Mouse (Mus musculus) kidney, adult 9 months (tissue): ENCODE results near the gene Tmem98.

Source experiments
- DNase-seq: peaks from one replicate; pipeline ENCODE4 v3.0.0; 2022

Tmem98 gene

GRCm38 (mm10) chr11:80809993-80810821 is at the start of gene Tmem98:
Gene Tmem98 (plus strand): TSS chr11:80810175.
- DNase-seq = no peak

- no peak for DNase-seq
Measured at GRCm38 (mm10) chr11:80761285-80761974, 48.5 kb upstream of the Tmem98 start.

DNA sequence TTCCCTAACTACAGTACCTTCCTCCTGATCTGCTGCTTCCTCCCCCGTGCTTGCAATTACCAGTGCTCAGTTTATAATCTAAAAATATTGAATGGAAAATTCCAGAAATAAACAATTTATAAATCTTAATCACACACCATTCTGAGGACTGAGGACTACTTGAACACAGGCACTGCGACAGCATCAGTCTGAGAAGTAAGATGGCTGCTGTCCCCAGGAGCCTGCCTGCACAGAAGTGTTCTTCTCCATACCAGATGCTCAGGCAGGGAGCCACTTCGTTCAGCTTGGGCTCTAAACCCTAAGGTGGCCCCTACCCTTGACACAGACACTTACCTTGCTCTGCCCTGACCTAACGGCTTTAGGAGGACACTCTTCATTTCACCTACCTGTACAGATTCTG is 47.9 kb upstream of the Tmem98 start:
- DNase-seq = no peak

- no peak for DNase-seq
Measured at GRCm38 (mm10) chr11:80766068-80766467, 43.9 kb upstream of the Tmem98 start.

DNA sequence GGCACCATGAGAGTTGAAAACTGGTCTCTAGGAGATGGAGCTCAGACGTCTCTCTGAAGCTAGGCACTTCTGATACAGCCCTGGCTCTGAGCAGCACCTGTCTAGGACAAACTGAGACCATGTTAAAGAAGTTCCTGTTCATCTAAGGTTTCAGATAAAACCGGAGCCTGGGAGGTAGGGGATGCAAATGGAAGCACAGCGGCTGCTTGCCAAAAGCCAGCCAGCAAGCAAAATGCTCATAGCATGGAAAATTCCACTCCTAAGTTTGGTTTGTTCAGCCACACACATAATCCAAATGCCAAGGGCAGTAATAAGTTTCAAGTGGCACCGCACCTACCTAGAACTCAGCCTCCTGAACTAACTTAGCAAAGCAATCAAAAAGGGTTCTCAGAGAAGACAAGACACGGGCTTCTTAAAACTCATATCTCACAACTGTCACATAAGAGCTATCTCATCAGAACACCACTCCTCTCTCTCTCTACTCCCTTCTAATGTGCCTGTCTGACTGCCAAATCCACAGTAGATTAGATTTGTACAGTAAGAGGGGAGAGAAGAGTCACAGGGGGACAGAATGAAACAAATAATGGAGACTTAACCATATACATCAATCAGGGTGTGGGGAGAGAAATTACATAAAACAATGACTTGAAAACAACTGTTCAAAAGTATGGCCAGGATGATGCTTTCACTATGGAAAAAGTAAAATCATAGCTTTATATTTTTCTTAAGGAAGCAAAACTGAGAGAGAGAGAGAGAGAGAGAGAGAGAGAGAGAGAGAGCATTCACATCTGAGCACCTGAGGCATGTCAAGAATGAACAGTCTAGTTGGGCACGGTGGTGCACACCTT is 43.3 kb upstream of the Tmem98 start:
- peak; percentile 63 for DNase-seq

GRCm38 (mm10) chr11:80767320-80767617 is 42.7 kb upstream of the Tmem98 start:
- no peak for DNase-seq

DNA sequence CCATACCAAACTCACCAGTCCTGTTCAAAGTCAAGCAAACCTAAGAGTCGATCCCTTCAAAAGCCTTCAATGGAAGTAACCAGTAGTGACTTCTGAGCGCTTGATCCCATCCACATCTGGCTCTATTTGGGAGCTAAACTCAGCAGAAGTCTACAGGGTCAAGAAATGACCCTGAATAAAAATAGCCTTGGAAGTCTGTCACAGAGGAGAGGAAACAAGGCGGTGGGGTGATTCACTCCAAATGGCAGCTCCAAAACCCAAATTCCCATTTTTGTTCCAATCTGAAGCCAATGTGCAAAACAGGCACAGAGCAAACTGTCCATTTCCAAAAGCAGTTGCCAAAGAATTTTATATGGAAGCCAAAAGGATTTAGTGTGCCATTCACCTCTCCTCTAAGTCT is 38.8 kb upstream of the Tmem98 start:
- DNase-seq = no peak

GRCm38 (mm10) chr11:80771596-80772250 is 38.3 kb upstream of the Tmem98 start:
- no peak for DNase-seq

DNA sequence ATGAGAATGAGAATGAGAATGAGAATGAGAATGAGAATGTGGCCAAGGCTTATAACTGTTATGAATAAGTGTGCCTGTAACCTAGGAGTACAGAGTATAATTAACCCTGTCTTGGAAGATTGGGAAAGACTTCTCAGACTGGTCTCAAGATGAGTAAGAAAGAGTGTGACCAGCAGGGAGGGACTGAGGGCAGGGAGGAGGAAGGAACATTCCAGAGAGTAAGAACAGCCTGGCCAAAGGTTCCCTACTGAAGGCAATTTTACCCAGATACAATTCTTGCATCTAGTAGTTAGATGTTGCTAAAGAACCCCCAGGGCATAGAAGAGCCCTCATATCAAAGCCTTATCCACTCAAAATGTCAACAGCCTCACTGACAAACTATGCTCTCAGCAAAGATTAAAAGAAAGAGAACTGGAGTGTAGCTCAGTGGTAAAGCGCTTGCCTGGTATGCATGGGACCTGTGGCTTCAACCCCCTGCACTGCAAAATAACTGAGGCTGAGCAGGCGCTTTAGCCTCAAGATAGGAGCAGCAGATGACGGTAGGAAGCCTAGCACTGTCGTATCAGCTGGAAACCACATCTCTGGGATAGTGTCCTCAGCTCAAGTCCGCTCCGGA is 37.3 kb upstream of the Tmem98 start:
- DNase-seq = no peak

GRCm38 (mm10) chr11:80775535-80775934 is 34.4 kb upstream of the Tmem98 start:
- DNase-seq = no peak

DNA sequence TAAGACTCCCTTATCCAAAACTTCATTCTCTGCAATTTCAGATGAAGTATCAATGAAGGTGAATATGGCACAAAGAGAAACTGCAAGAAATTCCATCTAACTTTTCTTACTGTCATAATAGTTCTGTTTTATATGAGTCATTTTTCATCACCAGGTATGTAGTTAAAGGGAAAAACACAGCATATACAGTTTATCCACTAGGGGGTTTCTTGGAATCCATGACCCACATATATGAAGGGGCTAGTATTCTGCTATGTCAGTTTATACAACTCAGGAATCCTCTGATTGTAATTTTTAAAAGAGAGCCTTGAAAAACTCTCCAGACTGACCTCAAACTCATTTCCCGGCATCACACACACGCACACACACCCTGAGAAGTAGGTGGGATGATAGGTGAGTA is 32.3 kb upstream of the Tmem98 start:
- DNase-seq = no peak

GRCm38 (mm10) chr11:80778157-80778556 is 31.8 kb upstream of the Tmem98 start:
- no peak for DNase-seq

GRCm38 (mm10) chr11:80778916-80779526 is 31.0 kb upstream of the Tmem98 start:
- no peak for DNase-seq

- DNase-seq = peak; percentile 91
Measured at GRCm38 (mm10) chr11:80779527-80780344, 30.2 kb upstream of the Tmem98 start, which contains the start of gene Myo1d. Gene Myo1d (minus strand): TSS chr11:80780025.

GRCm38 (mm10) chr11:80781535-80781934 is 28.4 kb upstream of the Tmem98 start:
- DNase-seq = no peak

DNA sequence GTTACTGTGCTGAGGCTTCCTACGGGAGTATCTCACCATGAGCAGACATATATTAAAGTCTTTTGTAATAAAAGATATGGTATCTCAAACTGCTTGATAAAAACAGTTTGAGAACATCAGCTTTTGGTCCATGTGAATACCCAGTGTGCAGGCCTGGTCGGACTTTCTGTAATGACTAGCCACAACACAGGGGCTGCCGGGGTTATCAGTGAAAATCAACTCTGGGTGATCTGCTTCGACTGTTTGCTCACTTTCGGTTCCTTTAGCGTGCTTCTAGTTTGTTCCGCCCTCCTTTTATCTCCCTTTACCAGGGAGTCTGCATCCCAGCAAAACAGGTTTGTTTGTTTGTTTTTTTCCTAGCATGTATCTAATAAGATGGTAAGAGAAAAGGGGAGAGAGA is 26.5 kb upstream of the Tmem98 start:
- DNase-seq = no peak

DNA sequence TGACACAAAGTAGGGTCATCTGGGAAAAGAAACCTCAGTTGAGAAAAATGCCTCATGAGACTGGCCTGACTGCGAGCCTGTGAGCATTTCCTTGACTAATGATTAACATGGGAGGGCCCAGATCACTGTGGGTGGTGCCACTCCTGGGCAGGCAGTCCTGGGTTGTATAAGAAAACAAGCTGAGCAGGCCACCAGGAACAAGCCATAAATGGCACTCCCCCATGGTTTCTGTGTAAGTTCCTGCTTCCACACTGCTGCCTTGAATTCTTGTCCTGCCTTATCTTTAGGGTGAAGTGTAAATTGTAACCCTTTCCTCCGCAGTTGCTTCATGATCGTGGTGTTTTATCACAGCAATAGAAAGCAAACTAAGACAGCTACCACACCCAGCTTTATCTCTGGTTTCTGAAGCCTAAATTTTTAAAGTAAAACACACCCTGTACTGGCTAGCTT is 25.7 kb upstream of the Tmem98 start:
- DNase-seq = peak; percentile 95

GRCm38 (mm10) chr11:80785672-80786071 is 24.3 kb upstream of the Tmem98 start:
- no peak for DNase-seq

DNA sequence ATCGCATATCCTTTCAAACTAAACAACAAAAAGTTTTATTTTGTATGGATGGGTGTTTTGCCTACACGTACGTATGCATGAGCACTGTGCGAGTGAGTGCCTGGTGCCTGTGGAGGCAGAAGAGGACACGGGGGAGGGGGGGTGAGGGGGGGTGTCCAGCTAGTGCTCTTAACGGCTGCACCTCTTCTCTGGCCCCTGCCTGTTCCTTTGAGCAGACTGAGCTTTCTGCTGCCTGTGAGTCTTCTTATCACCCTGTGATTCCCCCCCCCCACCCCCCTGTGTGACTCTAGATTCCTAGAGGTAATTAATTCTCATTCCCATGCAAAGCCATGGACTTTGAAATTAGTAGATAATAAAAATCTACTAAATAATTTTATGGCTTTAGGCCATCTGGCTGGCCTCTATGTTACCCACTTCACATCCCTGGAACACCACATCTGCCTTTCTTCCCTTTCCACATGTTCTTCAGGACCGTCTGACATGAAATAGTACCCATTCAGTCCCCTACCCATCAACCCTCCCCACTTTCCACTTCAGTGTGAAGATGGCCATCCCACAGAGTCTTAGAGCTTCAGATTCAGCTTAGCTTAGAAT is 20.2 kb upstream of the Tmem98 start:
- DNase-seq = no peak

- DNase-seq = no peak
Measured at GRCm38 (mm10) chr11:80790413-80790812, 19.6 kb upstream of the Tmem98 start.
